ENCODE assay signal across 9 mouse cellular contexts in the genomic region with DNA sequence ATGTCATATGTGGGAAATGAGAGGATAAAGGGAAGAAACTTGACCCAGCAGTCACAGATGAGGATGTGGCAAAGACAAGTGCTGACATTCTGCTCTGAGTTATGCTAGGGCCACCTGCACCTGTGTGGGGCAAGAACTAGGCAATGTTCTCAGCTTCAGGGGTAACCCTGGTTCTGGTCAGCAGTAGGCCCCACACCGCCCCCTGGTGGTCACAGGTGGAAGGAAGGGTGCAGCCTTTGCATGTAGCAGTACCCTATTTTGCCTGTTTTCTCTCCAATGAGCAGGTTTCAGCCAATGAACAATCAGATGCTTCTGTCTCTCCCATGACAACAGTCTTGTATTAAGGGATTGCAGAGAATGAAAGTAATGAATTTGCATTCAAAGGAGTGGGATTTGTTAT. TPM values are rescaled to one million over a fixed set of nuclear protein-coding genes. Genes with fewer than 3 reads are reported as not detected.
DNase-seq lines count a peak whose midpoint lies in the region; ATAC-seq and TF ChIP-seq lines count a peak whose summit lies in the region.
"Had no signal": no experiment of that assay in that cellular context is flagged by ENCODE, and none has a peak within 500 bp of the region (broad histone marks: within the 10 kb centered on the region; RNA-seq: fewer than 3 reads in every experiment).

No protein-coding gene starts in this region.

- H3K4me2 ChIP-seq in forebrain, embryonic 11.5 days (ENCODE audit: low read depth, low read length, severe bottlenecking): no peak overlapping the region
- no peak overlapping the region for H3K4me2 ChIP-seq in forebrain, embryonic 16.5 days (ENCODE audit: low read length)
- no peak overlapping the region for H3K4me2 ChIP-seq in midbrain, embryonic 13.5 days (replicated peaks)
- H3K4me2 ChIP-seq: limb, embryonic 12.5 days had no signal

- 0% methylated on average over 1 of the region's 1 CpGs for WGBS in forebrain, embryonic 11.5 days
- WGBS in forebrain, embryonic 16.5 days: 0% methylated on average over 1 of the region's 1 CpGs
- WGBS in midbrain, embryonic 13.5 days: 0% methylated on average over 1 of the region's 1 CpGs

- H3K36me3 ChIP-seq in forebrain, embryonic 11.5 days (ENCODE audit: control insufficient read depth, insufficient read depth, low read length): peaks cover 7% of the 10 kb centered on the region
- H3K36me3 ChIP-seq in forebrain, embryonic 16.5 days (ENCODE audit: control insufficient read depth, insufficient read depth): peaks cover 34% of the 10 kb centered on the region
- peaks cover 92% of the 10 kb centered on the region for H3K36me3 ChIP-seq in midbrain, embryonic 13.5 days
- peaks cover 3% of the 10 kb centered on the region for H3K36me3 ChIP-seq in splenic B cell, adult 2 months (ENCODE audit: control insufficient read depth, insufficient read depth, low read length, poor library complexity, severe bottlenecking)

- intact Hi-C loops in left cerebral cortex, postnatal 10 days (cut with DNase I): loop anchor here (5.0 kb wide), 1 partner anchor 41 kb away; no protein-coding TSS in a partner anchor

- ATAC-seq in forebrain, embryonic 11.5 days (replicated peaks; ENCODE audit: low FRiP score): no peak
- no peak for ATAC-seq in forebrain, embryonic 16.5 days
- peak; percentile 54; the same call in 1 of the 2 replicates for ATAC-seq in erythroid progenitor cell, adult 5-6 weeks (replicated peaks; ENCODE audit: low FRiP score, poor library complexity, severe bottlenecking)
- peak; percentile 65; the same call in 1 of the 2 replicates for ATAC-seq in midbrain, embryonic 13.5 days

- TF ChIP-seq CTCF in bone marrow macrophage, adult 2 months (IDR thresholded peaks at IDR 0.05; ENCODE audit: low read depth, low read length): peak; percentile 89

- H3K27me3 ChIP-seq in forebrain, embryonic 11.5 days (ENCODE audit: control insufficient read depth, insufficient read depth, low read length): no peaks in the 10 kb centered on the region
- no peaks in the 10 kb centered on the region for H3K27me3 ChIP-seq in forebrain, embryonic 16.5 days (replicated peaks; ENCODE audit: control insufficient read depth, insufficient read depth, low read length)
- H3K27me3 ChIP-seq in midbrain, embryonic 13.5 days: no peaks in the 10 kb centered on the region
- no peaks in the 10 kb centered on the region for H3K27me3 ChIP-seq in splenic B cell, adult 2 months (ENCODE audit: control insufficient read depth, insufficient read depth, low read length, poor library complexity, severe bottlenecking)
- H3K27me3 ChIP-seq: limb, embryonic 12.5 days had no signal

- H3K4me1 ChIP-seq in forebrain, embryonic 11.5 days (replicated peaks; ENCODE audit: control insufficient read depth, insufficient read depth, low read length): no peaks in the 10 kb centered on the region
- H3K4me1 ChIP-seq in forebrain, embryonic 16.5 days (replicated peaks; ENCODE audit: control insufficient read depth, insufficient read depth, low read length): no peaks in the 10 kb centered on the region
- no peaks in the 10 kb centered on the region for H3K4me1 ChIP-seq in bone marrow macrophage, adult 2 months (ENCODE audit: control insufficient read depth, insufficient read depth, low read length)
- no peaks in the 10 kb centered on the region for H3K4me1 ChIP-seq in midbrain, embryonic 13.5 days (replicated peaks)
- H3K4me1 ChIP-seq: limb, embryonic 12.5 days had no signal

- H3K9ac ChIP-seq in forebrain, embryonic 11.5 days (ENCODE audit: low read length): no peak overlapping the region
- H3K9ac ChIP-seq in forebrain, embryonic 16.5 days (replicated peaks; ENCODE audit: low read depth, low read length): no peak overlapping the region
- no peak overlapping the region for H3K9ac ChIP-seq in midbrain, embryonic 13.5 days (replicated peaks)
- H3K9ac ChIP-seq: limb, embryonic 12.5 days had no signal

- no peak for TF ChIP-seq POLR2A in bone marrow macrophage, adult 2 months (IDR thresholded peaks at IDR 0.05; ENCODE audit: borderline replicate concordance, low read depth, low read length)

- no peaks in the 10 kb centered on the region for H3K9me3 ChIP-seq in forebrain, embryonic 11.5 days (ENCODE audit: control insufficient read depth, low read length)
- no peaks in the 10 kb centered on the region for H3K9me3 ChIP-seq in forebrain, embryonic 16.5 days (ENCODE audit: control insufficient read depth, low read length)
- H3K9me3 ChIP-seq in midbrain, embryonic 13.5 days: no peaks in the 10 kb centered on the region
- H3K9me3 ChIP-seq: limb, embryonic 12.5 days had no signal

- H3K27ac ChIP-seq in forebrain, embryonic 11.5 days (ENCODE audit: low read depth, low read length): no peak overlapping the region
- H3K27ac ChIP-seq in forebrain, embryonic 16.5 days (ENCODE audit: low read length): no peak overlapping the region
- no peak overlapping the region for H3K27ac ChIP-seq in bone marrow macrophage, adult 2 months (ENCODE audit: insufficient read depth, low read depth, low read length)
- no peak overlapping the region for H3K27ac ChIP-seq in midbrain, embryonic 13.5 days
- H3K27ac ChIP-seq: limb, embryonic 12.5 days had no signal

- no peak overlapping the region for H3K4me3 ChIP-seq in forebrain, embryonic 11.5 days (ENCODE audit: low read depth, low read length)
- H3K4me3 ChIP-seq in forebrain, embryonic 16.5 days (replicated peaks; ENCODE audit: low read length): no peak overlapping the region
- H3K4me3 ChIP-seq in bone marrow macrophage, adult 2 months (ENCODE audit: insufficient read depth, low read length): no peak overlapping the region
- no peak overlapping the region for H3K4me3 ChIP-seq in midbrain, embryonic 13.5 days (replicated peaks)
- H3K4me3 ChIP-seq: limb, embryonic 12.5 days had no signal

- peak; percentile 90 for DNase-seq in forebrain, embryonic 11.5 days (ENCODE audit: low spot score)
- peak; percentile 87 for DNase-seq in heart, postnatal 4 days
- peak; percentile 24 to 80 for DNase-seq in left cerebral cortex, postnatal 10 days (ENCODE audit: extremely low spot score in 1 of 2, low spot score in 2 of 2)
- DNase-seq in splenic B cell, adult 2 months (ENCODE audit: low read depth, low spot score): peak; percentile 78

RNA-seq across cellular contexts. Expression of gene Trmt44, which starts 11.4 kb away (rescaled TPM):
- 10.5 and 12.0 TPM in 2 replicates for polyA plus RNA-seq in forebrain, embryonic 11.5 days (2014; fragmentation: Nextera tagmentation; extraction: Ambion mirVana)
- polyA plus RNA-seq in forebrain, embryonic 16.5 days (2015; fragmentation: Nextera tagmentation; extraction: Ambion mirVana): 9.1 and 9.3 TPM in 2 replicates
- 5.2 and 6.8 TPM in 2 replicates for polyA plus RNA-seq in bone marrow macrophage, adult 2 months (2012; ENCODE audit: insufficient read depth, insufficient read length, missing spikeins)
- 5.0 and 6.5 TPM in 2 replicates for total RNA-seq in erythroid progenitor cell, adult 5-6 weeks (2015; ENCODE audit: low replicate concordance)
- total RNA-seq in erythroid progenitor cell, adult 5-6 weeks (2017; ENCODE audit: low replicate concordance): 1.4 and 4.1 TPM in 2 replicates
- total RNA-seq in heart, postnatal 4 days (2021): 1 to 10 TPM; 4.1 to 4.6 TPM
- total RNA-seq in left cerebral cortex, postnatal 10 days (2021): 1 to 10 TPM; 7.4 to 9.3 TPM
- 7.0 and 7.2 TPM in 2 replicates for polyA plus RNA-seq in midbrain, embryonic 13.5 days (2015; fragmentation: Nextera tagmentation; extraction: Ambion mirVana)

RNA-seq across cellular contexts. Expression of gene Acox3, which starts 19.4 kb away (rescaled TPM):
- 15.5 and 15.6 TPM in 2 replicates for polyA plus RNA-seq in forebrain, embryonic 11.5 days (2014; fragmentation: Nextera tagmentation; extraction: Ambion mirVana)
- 13.0 and 15.9 TPM in 2 replicates for polyA plus RNA-seq in forebrain, embryonic 16.5 days (2015; fragmentation: Nextera tagmentation; extraction: Ambion mirVana)
- 86.6 and 110 TPM in 2 replicates for polyA plus RNA-seq in bone marrow macrophage, adult 2 months (2012; ENCODE audit: insufficient read depth, insufficient read length, missing spikeins)
- total RNA-seq in erythroid progenitor cell, adult 5-6 weeks (2015; ENCODE audit: low replicate concordance): 4.0 and 6.7 TPM in 2 replicates
- 5.6 TPM in 2 replicates for total RNA-seq in erythroid progenitor cell, adult 5-6 weeks (2017; ENCODE audit: low replicate concordance)
- 10 to 100 TPM; 20.8 to 23.6 TPM for total RNA-seq in heart, postnatal 4 days (2021)
- total RNA-seq in left cerebral cortex, postnatal 10 days (2021): 10 to 100 TPM; 25.1 to 26.4 TPM
- polyA plus RNA-seq in midbrain, embryonic 13.5 days (2015; fragmentation: Nextera tagmentation; extraction: Ambion mirVana): 15.5 and 17.0 TPM in 2 replicates

RNA-seq across cellular contexts. Expression of gene Cpz, which starts 38.0 kb away (rescaled TPM):
- polyA plus RNA-seq in forebrain, embryonic 11.5 days (2014; fragmentation: Nextera tagmentation; extraction: Ambion mirVana): 4.3 and 4.7 TPM in 2 replicates
- polyA plus RNA-seq in forebrain, embryonic 16.5 days (2015; fragmentation: Nextera tagmentation; extraction: Ambion mirVana): 1.2 and 1.7 TPM in 2 replicates
- polyA plus RNA-seq in bone marrow macrophage, adult 2 months (2012; ENCODE audit: insufficient read depth, insufficient read length, missing spikeins): not detected in 2 replicates
- not detected in 2 replicates for total RNA-seq in erythroid progenitor cell, adult 5-6 weeks (2015; ENCODE audit: low replicate concordance)
- total RNA-seq in erythroid progenitor cell, adult 5-6 weeks (2017; ENCODE audit: low replicate concordance): not detected in 2 replicates
- total RNA-seq in heart, postnatal 4 days (2021): 1 to 10 TPM; 3.2 to 3.6 TPM
- total RNA-seq in left cerebral cortex, postnatal 10 days (2021): 1 to 10 TPM; 2.1 to 2.9 TPM
- polyA plus RNA-seq in midbrain, embryonic 13.5 days (2015; fragmentation: Nextera tagmentation; extraction: Ambion mirVana): 1.0 and 1.4 TPM in 2 replicates

Comparison
In these comparisons a context has a peak if more than half of its experiments do, and no peak if none do; other contexts are left out.
1. ATAC-seq: peak in erythroid progenitor cell, adult 5-6 weeks (single experiment) and midbrain, embryonic 13.5 days (single experiment); none in forebrain, embryonic 11.5 days (single experiment) and forebrain, embryonic 16.5 days (single experiment).
2. Peak in every context shown above with its lines, with median percentiles within 50 percentile points of each other: DNase-seq.